Mouse (Mus musculus) heart, postnatal 0 days (tissue): ENCODE measurements around the gene C3. TPM values are rescaled to one million over a fixed set of nuclear protein-coding genes. Genes with fewer than 3 reads are reported as not detected.

ENCODE experiments used
- ATAC-seq: fragments of 200-750 bp; cut with Nextera tagmentation; 2 replicates; pipeline ENCODE4 v1.8.0; 2017; ENCODE audit warnings: low read depth, moderate number of reproducible peaks, moderate library complexity; ENCODE audit not compliant: insufficient read depth
- DNase-seq: peaks from one replicate; pipeline ENCODE4 v3.0.0-alpha.2; 2016; ENCODE audit warnings: low spot score
- H3K27ac ChIP-seq: fragments of 300-500 bp; sonication (generic); 2 replicates; pipeline ENCODE4 v1.5.1; 2014; ENCODE audit warnings: low read depth, mild to moderate bottlenecking
- H3K27me3 ChIP-seq: fragments of 300-500 bp; sonication (generic); 2 replicates; pipeline ENCODE4 v1.6.1; 2014; ENCODE audit warnings: low read length, mixed read lengths; ENCODE audit not compliant: control insufficient read depth, insufficient read depth
- H3K36me3 ChIP-seq: fragments of 300-500 bp; sonication (generic); replicated peaks from 2 replicates; pipeline ENCODE4 v1.6.1; 2014; ENCODE audit warnings: low read length, mixed read lengths; ENCODE audit not compliant: control insufficient read depth, insufficient read depth
- H3K4me1 ChIP-seq: fragments of 300-500 bp; sonication (generic); 2 replicates; pipeline ENCODE4 v1.6.1; 2014; ENCODE audit warnings: antibody characterized with exemption; ENCODE audit not compliant: control insufficient read depth, insufficient read depth
- H3K4me2 ChIP-seq: fragments of 300-500 bp; sonication (generic); 2 replicates; pipeline ENCODE4 v1.6.1; 2014; ENCODE audit warnings: low read depth, mild to moderate bottlenecking, low read length, moderate library complexity
- H3K4me3 ChIP-seq: fragments of 300-500 bp; sonication (generic); 2 replicates; pipeline ENCODE4 v1.5.1; 2014; ENCODE audit warnings: low read depth, low read length
- H3K9ac ChIP-seq: fragments of 300-500 bp; sonication (generic); replicated peaks from 2 replicates; pipeline ENCODE4 v1.6.1; 2014; ENCODE audit warnings: low read depth, low read length, mixed read lengths
- H3K9me3 ChIP-seq: fragments of 300-500 bp; sonication (generic); replicated peaks from 2 replicates; pipeline ENCODE4 v1.6.1; 2016; ENCODE audit warnings: low read length; ENCODE audit not compliant: control insufficient read depth
- CTCF ChIP-seq: IDR thresholded peaks from 2 replicates; pipeline ENCODE4 v1.5.1; 2016; ENCODE audit warnings: antibody characterized with exemption, control low read depth, low read depth
- EP300 ChIP-seq: IDR thresholded peaks from 2 replicates; pipeline ENCODE4 v1.6.1; 2016; ENCODE audit warnings: antibody characterized with exemption, low read depth
- WGBS: fragments of 180-500 bp; shearing (Covaris S2); extraction: QIAGEN DNeasy Blood & Tissue Kit; methylation state at CpG from one replicate; pipeline ENCODE4 v1.1.7; 2014; 5-methylcytosine and 5-hydroxymethylcytosine counted together
- polyA plus RNA-seq: library from polyadenylated mRNA; unstranded; fragments of >200 nt; fragmentation: Nextera tagmentation; extraction: Ambion mirVana; gene quantifications from 2 replicates; pipeline ENCODE4 v1.2.1, GENCODE M21; 2015
- total RNA-seq: library from RNA; depleted of rRNA; stranded (reverse); fragments of >200 nt; gene quantifications from 2 replicates; pipeline ENCODE4 v1.2.3, GENCODE M21; 2014; ENCODE audit warnings: low replicate concordance

C3 gene
- total and polyA plus RNA-seq, 2 experiments from 2014 or later = 23.4 to 32.5 TPM

DNA sequence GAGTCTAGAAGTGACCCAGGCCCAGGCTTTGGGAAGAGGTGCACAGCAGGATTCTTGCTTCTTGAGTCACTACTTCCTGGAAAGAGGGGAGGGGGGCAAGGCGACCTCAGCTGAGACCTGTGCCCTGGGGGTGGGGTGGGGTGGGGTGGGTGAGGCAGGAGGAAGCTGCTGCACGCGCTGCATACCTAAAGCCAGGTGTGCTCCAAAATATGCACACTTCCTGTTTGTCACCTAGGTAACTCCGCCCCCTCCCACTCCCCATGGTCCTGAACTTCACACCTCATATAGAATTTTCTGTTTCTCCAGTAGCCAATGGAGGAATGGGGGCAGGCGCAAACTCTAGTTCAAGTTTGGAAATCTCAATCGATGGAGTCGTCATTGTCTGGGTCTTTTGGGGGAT is 45.9 kb upstream of the C3 start:
- Histone ChIP-seq H3K27ac (no peak overlapping the region), H3K4me3 (no peak overlapping the region), H3K4me1 (peaks cover 7% of the 10 kb centered on the region; the same call in 1 of the 2 replicates), H3K36me3 (no peaks in the 10 kb centered on the region), H3K9me3 (no peaks in the 10 kb centered on the region), H3K27me3 (0 out of 2 replicates have a peak, but pooled peaks cover 7% of the 10 kb centered on the region), H3K9ac (no peak overlapping the region), H3K4me2 (no peak overlapping the region)
- DNase-seq (no peak), ATAC-seq (no peak)
- TF ChIP-seq EP300 = no peak
- no peak for TF ChIP-seq CTCF
- 29% methylated on average over 7 of the region's 7 CpGs for WGBS

DNA sequence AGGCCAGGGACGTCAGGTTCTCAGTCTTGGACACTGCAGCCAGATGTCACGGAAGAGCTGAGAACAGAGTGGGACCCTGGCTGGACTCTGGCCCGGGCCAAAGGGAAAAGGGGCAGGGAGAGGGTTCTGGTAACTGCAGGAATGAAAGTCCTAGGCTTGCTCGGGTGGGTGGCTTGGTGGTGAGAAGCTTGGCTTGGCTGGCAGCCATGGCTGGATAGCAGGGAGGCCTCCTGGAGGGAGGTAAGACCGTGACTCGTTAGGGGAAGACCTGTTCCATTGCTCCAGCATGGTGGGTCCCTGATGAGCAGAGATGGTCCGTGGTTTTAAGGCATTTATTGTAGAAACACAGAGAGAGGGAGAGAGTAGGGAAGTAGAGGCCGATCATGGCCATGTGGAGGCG is 43.4 kb upstream of the C3 start:
- 37% methylated on average over 7 of the region's 9 CpGs for WGBS
- DNase-seq = no peak
- Histone ChIP-seq H3K4me1 (peaks cover 7% of the 10 kb centered on the region; the same call in 1 of the 2 replicates), H3K27ac (no peak overlapping the region), H3K4me2 (no peak overlapping the region), H3K36me3 (no peaks in the 10 kb centered on the region), H3K27me3 (0 out of 2 replicates have a peak, but pooled peaks cover 3% of the 10 kb centered on the region), H3K9ac (no peak overlapping the region), H3K9me3 (no peaks in the 10 kb centered on the region), H3K4me3 (no peak overlapping the region)
- ATAC-seq = no peak
- TF ChIP-seq EP300 (no peak), CTCF (no peak)

DNA sequence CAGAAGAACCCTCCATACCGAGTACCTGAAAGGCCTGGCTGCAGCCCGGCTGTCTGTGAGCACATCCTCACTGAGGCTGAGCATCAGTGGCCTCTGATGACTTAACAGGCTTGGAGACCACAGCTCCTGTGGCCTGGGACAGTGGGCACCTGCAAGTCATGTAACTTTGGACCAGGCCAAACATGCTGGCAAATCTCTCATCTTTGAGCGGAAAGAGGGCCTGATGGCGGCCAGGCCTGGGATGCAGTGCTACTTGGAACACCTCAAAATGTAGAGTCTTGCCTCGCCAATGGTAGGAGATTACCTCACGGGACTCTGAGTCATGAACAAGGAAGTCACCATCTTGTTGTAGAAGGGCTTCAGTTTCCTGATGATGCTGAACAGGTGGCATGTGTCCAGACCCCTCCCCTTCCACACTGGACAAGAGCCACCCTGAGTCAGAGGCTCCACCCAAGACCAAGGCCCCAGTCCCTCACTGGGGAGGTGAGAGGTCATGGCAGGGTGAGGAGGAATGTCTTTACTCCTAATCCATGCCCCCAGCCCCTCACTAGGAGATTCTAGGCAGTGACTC is 39.7 kb upstream of the C3 start:
- no peak overlapping the region for H3K4me3 ChIP-seq
- 0 out of 2 replicates have a peak, but pooled peaks have one; percentile 5 for ATAC-seq
- peaks cover 11% of the 10 kb centered on the region for H3K36me3 ChIP-seq
- no peak overlapping the region for H3K9ac ChIP-seq
- whole genome bisulfite sequencing = 78% methylated on average over 6 of the region's 6 CpGs
- H3K9me3 ChIP-seq = no peaks in the 10 kb centered on the region
- H3K27me3 ChIP-seq = no peaks in the 10 kb centered on the region
- H3K4me2 ChIP-seq = no peak overlapping the region
- H3K4me1 ChIP-seq = peaks cover 6% of the 10 kb centered on the region; the same call in 1 of the 2 replicates
- no peak for DNase-seq
- TF ChIP-seq CTCF (no peak), EP300 (no peak)
- H3K27ac ChIP-seq = no peak overlapping the region

DNA sequence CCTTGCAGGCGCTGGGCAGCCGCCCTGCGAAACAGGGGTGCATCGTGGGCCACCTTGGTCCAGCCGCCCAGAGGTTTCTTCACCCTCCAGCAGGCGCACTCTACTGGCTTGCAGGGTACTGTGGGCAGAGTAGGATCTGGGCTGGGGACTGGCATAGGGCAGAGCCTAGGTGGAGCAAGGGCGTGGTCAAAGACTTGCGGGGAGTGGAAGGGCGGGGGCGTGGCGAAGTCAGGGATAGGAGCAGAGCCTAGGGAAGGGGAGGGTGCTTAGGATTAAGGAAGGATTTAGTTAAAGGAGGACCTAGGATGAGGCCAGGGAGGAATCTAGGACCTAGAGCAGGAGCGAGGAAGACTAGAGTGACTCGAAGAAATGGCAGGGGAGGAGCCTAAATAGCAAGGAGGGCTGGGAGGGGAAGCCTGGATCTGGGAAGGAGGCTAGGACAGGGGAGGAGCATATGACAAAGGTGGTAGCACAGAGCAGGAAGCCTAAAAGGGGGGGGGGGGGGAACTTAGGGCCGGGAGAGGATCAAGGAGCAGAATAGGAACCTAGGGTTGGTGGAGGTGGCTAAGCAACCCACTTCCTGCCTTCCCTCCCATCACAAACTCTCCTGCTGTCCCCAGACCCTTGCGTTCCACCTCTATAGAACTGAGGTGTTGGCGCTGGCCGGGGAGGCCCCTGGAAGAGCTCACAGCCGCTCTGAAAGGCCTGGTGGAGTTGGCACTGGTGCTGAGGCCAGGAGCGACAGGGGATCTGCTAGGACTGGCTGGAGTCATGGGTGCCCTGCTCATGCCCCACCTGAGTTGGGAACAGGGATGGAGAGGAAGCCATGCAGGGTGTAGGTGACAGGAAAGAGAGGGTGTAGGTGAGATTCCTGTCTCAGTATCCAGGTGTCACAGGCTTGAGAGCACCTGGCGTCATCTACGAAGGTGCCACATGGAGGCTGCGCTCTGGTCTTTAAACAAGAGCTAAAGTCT is 37.3 kb upstream of the C3 start:
- Histone ChIP-seq H3K36me3 (peaks cover 34% of the 10 kb centered on the region), H3K4me3 (no peak overlapping the region), H3K27ac (no peak overlapping the region), H3K9me3 (no peaks in the 10 kb centered on the region), H3K9ac (no peak overlapping the region; the same call in 1 of the 2 replicates), H3K27me3 (no peaks in the 10 kb centered on the region), H3K4me1 (peaks cover 6% of the 10 kb centered on the region; the same call in 1 of the 2 replicates), H3K4me2 (peak overlapping the region; percentile 43; the same call in 1 of the 2 replicates)
- DNase-seq = no peak
- 33% methylated on average over 22 of the region's 22 CpGs for WGBS
- TF ChIP-seq CTCF (no peak), EP300 (no peak)
- peak; percentile 71 for ATAC-seq

DNA sequence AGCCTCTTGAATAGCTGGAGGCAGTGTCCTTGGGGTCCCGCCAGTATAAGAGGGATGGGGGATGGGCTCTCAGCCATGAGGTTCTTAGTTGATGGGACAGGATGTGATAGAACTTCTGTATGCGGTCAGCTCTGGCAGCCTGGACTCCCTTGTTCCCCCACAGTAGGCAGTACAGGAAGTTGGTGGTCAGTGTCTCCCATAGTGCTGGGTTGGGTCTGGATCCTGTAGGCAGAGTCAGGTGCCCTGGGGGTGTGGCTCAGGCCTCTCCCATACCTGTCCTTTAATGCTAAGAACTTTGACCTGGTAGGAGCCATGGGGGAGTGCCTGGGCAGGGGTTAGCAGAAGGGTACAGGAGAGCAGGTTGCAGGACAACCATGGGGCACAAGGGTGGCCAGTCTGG is 36.2 kb upstream of the C3 start:
- ATAC-seq (no peak; the same call in 1 of the 2 replicates), DNase-seq (no peak)
- Histone ChIP-seq H3K27me3 (no peaks in the 10 kb centered on the region), H3K36me3 (peaks cover 45% of the 10 kb centered on the region), H3K9ac (no peak overlapping the region), H3K4me2 (no peak overlapping the region), H3K4me1 (peaks cover 6% of the 10 kb centered on the region; the same call in 1 of the 2 replicates), H3K27ac (no peak overlapping the region), H3K9me3 (no peaks in the 10 kb centered on the region), H3K4me3 (no peak overlapping the region)
- WGBS = 66% methylated on average over 2 of the region's 2 CpGs
- TF ChIP-seq EP300 (no peak), CTCF (no peak)
